Mouse (Mus musculus) adrenal gland, postnatal 14 days (tissue): Measurements from ENCODE around the gene Fam189a1. TPM values are rescaled to one million over a fixed set of nuclear protein-coding genes. Genes with fewer than 3 reads are reported as not detected.

Experiments used
- DNase-seq: peaks from one replicate; pipeline ENCODE4 v3.0.0; 2021; ENCODE audit warnings: mixed read lengths
- long read RNA-seq, 2 experiments: library from polyadenylated mRNA; stranded (forward); transcript quantifications; one replicate each; pipeline ENCODE4 v2.0.0; 2021
- total RNA-seq: library from RNA; stranded (reverse); gene quantifications from 2 replicates; pipeline ENCODE4 v1.2.3, GENCODE M21; 2021

Fam189a1 gene
- total RNA-seq = 0.41 and 0.86 TPM in 2 replicates
- long read RNA-seq, experiment 1 = 0 reads
- long read RNA-seq, experiment 2, partial matches to known transcripts = 0 of 1 reads
- long read RNA-seq, experiment 2, other reads (novel, unspliced or antisense) = 1 of 1 reads

DNA sequence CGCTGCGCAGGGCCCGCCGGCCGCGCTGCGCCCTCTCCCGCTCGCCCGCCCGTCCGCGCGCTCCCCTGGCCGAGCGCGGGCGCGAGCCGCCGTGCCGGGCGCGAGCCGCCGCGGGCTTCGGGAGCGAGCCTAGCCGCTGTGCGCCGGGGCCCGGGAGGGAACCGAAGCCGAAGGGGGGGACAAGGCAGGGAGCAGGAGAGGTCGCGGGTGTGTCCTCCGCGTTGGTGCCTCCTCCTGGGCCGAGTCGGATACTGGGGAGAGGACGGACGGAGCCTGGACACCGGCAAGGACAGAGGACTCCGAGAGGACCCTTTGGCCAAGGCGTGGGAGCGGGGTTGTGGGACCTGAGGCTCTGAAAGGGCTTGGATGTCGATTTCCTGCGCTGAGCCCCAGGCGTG lies at the start of gene Fam189a1:
Fam189a1 (minus strand) TSS at position 57 of the 398 bp plus-strand sequence.
- DNase-seq = peak; percentile 37

DNA sequence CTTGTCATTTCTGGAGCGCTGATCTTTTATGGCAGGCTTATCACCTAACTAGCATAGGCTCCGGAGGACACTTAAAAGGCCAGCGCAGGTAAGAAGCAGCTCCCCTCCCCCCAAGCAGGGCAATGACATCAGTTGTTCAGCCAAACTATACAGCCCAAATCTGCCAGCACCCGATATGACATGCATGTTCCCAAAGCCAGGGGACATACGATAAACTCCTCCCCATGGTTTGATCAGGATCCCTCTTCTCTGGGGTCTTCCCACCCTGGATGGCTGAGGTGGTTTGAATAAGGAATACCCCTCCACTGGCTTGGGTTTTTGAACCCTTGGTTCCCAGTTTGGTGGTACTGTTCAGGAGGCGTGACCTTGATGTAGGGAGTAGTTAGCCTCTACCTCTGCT lies 49.7 kb upstream of the Fam189a1 start:
- DNase-seq = no peak

DNA sequence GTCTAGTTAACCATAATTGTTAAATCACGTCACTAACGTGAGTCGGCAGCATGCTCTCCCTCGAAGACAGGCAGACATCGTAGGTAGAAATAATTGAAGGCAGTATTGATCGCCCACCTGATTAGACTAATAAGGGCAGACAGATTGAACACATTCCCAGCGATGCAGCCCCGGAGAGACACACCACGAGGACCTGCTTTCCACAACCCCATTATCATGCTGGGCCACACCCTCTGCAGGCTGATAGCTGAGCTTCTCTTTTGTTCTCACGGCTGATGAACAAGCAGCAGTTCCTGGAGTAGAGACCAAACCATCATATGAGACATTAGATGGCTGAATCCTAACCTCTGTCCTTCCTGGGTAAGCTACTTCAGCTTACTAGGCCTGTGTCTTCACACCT lies 46.3 kb upstream of the Fam189a1 start:
- no peak for DNase-seq

DNA sequence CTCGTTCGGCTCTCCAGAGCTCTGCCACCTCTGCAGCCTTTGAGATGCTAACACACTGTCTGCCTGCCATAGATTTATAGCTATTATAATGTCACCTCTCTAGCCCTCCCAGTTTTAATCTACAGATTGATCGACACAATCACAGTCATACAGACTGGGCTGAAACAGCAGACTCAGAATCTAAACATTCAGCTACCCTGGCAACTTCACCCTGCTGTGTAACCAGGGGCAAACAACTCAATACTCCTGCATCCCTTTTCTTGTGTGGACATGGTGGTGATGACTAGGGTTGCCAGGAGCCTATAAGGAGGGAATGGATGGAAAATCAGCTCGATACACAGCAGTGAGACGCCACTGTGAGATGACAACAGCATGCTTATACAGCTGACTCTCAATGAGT lies 24.3 kb upstream of the Fam189a1 start:
- no peak for DNase-seq

DNA sequence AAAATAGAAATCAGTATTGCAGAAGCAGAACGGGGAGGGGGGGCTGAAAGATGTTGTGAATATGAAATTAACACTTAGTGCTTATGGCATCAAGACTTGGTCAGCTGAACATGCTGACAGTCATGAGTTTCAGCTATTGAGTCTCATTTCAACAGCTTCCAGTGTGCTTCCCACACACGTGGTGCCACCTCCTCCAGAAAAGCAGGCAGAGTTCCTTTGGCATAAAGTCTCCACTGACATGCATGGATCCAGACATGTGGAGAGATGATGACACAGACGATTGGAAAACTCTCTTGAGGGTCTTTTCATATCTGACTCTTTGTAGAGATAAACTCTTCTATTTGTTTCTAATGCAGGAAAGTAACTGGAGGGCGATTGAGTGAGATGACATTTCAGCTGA lies 14.4 kb upstream of the Fam189a1 start:
- DNase-seq = no peak

DNA sequence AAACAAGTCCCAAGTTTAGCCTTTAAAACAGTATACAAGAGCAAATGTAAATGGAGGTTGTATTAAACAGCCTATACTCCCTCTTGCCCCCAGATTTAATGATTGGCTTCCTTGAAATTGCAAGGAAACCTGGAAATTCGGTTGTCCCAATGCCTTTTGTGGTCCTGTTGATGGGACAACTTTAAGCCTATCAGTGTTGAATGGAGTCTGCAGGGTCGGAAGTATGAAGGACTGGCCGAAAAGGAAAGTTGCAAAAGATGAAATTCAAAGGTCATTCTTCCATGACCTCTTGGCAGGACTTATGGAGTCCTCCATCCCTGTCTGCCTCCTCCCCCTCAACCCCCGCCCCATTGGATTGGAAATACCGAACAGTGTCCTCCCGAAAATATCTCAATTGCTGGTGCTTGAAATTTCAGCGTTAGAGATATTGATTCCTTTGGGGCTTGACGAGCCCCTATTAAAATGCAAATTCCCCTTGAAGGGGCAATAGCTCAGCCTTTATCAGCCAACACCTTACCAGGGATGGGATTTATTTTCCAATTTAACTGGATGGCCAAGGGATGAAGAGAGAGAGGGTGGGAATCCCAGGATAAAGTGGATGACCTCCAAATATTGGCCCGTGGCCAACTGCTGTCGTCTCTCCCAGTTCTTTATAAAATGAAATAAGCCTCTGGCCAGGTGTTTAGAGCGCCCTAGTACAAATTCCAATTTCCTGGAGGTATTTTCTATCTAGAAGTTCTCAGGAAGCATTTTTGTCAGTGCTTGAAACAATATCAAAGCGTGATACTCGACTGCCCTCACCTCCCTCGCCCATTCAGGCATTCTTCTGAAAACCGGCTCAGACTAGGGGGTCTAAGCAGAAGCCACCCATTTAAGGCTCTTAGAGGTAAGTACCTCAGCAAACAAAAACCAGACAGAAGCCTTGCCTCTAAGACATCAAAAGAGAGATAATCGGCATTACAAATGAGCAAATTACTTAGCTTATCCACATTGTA lies 958 bp upstream of the Fam189a1 start:
- DNase-seq = no peak

DNA sequence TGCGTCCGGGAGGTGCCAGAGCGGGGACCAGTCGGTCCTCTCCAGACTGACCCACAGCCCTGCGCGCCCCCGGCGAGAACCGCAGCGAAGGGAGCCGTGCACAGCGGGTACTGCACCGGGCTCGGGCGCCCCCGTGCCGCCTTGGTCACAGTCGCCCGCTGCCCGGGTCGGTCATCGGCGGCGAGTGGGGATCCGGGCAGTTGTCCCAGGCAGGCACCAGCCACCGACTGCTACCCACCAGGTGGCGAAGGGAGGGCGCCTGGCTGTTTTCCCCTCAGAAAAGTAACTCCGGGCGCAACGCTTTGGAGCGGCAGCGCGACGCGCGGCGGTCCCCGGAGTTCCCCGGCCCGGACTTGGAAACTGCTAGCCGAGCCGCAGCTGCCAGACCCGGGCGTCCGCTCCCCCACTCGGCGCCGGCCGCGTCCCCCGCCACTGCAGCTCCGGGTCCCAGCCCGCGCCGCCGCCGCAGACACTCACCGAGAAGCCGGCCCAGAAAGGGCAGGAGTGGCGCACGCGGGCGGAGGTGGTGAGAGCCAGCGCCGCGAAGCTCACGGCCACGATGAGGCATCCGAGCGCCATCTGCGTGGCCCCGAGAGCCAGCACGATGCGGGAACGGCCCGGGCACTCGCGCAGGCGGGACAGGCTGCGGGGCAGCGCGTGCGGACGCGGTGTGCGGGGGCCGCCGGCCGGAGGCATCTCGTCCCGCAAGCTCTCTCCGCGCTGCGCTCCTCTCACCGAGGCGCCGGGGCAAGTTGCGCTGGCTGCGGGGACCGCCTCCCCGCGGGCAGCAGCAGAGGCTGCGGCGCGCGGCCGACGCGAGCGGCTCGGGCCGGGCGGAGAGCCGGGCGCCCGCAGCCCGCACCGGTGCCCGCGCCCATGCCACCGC lies 499 bp downstream of the Fam189a1 start:
- DNase-seq = peak; percentile 43

DNA sequence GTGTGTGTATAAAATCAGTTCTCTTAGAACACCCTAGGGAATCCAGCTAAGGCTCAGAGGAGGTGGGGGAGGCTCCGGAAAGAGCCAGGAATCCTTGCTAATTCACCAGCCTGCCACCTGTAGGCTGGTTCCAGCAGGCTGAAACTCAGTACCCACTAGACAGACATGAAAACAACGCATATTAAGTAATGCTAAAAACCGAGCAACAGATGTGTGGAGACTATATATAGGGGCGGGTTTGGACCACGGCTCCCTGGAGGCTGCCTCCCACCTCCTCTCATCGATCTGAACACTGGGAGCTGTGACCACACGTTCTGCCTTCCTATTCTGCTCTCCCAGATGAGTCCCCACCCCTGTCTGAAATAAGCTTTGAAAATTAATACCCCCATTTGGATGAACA lies 1.8 kb downstream of the Fam189a1 start:
- DNase-seq = no peak

DNA sequence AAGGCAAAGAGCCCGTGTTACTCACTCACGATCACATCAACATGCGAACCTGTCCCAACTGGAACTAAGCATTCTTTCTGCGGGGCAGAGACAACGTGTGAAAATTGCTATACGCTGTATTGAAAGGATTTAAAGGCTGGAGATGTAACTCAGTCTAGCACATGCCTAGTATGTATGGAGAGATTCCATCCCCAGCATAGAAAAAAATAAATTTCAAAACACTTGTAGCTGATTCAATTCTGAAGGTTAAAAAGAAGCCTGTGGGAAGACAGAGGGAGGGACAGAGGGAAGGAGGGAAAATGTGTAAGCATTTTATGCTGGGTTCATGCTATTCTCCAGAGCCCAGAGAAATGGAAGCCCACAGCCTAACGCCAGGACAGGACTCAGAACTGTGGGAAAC lies 2.5 kb downstream of the Fam189a1 start:
- DNase-seq = no peak

DNA sequence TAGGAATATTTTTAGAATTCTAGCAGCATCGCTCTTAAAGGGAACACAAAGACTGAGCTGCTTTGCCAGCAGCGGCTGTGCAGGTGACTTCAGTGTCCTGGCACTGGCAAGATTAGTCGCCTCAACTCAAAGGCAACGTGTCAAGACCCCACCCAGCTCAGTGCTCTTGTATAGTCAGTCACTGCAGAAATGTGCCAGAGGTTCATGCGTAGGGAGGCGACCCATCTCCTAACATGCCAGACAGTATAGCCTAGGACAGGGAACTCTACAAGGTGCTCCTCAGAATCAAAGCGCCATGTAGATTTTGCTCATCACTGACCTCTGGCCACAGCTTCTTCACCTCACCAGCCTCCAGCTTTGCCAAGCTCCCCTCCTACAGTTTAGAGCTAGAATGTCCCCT lies 4.8 kb downstream of the Fam189a1 start:
- DNase-seq = no peak

DNA sequence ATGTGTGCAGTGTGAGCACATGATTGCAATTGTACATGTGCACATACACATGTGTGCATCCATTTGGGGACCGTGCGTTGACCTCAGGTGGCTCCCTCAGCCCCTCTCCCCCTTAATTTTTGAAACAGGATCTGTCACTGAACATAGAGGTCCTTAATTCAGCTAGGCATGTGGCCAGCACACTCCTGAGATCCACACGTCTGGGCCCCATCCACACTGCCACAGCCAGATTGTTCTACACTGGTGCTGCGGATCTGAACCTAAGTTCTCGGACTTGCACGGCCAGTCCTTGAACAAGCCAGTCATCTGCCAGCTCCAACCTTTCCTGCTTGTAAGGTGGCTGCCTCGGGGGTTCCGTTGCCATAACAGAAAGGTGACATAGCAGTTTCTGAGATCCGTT lies 7.3 kb downstream of the Fam189a1 start:
- DNase-seq = no peak

DNA sequence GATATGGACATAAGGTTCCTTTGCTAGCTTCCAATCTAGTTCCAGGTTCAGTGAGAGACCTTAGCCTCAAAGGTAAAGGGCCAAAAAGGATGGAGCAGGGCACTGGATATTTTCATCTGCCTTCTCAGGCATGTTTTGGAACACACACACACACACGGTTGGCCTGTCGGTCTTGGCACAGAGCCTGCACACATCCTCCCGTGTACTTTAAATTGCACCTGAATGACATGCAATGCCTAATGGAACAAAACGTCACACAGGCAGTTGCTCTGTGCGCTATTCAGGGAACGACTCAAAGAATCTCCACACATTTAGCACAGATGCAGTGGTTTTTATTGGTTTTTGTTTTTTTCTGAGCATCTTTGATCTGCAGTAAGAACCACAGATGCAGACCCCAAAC lies 11.5 kb downstream of the Fam189a1 start:
- no peak for DNase-seq

DNA sequence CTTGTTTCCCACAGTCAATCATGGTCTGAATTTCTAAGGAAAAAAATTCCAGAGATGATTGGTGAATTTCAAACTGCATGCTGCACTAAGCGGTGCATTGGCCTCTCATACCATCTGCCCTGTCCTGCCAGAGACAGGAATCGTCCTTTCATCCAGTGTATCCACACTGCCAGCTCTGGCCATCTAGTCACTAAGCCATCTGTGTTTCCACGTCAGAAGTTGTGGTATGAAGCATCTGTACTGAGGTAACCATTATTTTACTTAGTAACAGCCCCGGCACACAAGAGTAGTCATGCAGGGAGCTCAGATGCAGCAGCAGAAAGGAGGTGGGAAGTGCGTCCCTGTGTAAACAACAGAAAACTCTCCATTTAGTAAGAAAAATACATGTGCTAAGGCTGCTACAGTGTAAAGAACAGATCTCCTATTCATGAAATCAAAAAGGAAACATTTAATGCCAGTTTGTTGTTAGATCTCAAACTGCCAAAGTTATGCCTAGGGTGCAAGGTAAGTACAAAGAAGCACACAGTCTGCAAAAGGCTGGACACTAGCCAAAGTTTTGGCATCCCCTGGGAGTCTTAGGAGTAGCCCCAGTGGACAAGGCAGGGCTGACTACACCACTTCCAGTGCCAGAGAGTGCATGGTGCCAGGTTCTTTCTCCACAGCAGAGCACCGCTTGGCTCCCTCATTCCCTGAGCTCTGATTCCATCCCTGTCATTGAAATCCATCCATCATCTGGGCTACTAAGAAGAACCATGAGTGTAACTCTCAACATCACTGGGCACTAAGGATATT lies 14.3 kb downstream of the Fam189a1 start:
- DNase-seq = peak; percentile 72

DNA sequence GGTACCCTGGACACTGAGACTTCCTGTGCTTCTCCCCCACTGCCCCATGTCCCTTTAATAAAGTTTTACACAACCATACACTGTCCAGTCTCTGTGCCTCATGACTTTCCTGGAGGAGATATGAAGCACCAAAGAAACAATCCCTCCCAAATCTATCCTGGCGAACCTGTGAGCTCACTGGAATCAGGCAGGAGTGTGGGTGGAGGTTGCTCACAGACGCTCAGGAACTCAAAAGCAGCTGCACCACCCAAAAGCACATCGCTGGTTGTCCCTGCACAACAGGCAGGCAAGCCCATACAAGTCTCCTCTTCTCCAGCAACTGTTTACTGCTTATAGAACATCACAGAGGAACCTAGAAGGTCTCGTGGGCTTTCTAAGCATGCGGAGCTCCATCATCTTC lies 15.5 kb downstream of the Fam189a1 start:
- DNase-seq = no peak

DNA sequence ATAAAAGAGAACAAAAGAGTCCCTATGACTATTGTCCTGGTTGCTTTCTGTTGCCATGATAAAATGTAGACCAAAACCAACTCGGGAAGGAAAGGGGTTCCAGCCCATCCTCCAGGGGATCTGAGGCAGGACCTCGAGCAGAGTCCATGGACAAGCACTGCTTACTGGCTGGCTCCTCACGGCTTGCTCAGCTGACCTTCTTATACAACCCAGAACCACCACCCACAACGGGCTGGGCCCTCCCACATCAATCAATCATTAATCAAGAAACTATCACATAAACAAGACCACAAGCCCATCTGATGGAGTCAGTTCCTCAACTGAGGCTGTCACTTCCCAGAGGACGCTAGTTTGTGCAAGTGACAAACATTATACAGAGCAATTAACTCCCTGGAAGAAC lies 16.3 kb downstream of the Fam189a1 start:
- no peak for DNase-seq

DNA sequence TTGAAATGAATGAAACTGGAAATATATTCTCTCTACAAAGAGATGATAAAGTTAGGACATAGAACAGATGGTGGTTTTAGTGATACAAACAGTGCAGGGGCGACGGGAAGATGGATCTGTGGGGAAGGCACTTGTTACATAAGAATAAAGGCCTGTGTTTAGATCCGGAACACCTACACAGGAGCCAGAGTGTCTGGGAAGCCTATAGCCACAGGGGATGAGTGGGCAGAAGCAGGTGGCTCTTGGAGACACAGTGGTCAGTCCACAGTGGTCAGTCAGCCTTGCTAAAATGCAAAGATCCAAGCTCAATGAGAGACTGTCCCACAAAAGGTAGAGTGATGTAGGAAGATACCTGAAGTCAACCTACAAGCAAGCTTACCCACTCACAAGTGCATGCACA lies 32.6 kb downstream of the Fam189a1 start:
- DNase-seq = no peak

DNA sequence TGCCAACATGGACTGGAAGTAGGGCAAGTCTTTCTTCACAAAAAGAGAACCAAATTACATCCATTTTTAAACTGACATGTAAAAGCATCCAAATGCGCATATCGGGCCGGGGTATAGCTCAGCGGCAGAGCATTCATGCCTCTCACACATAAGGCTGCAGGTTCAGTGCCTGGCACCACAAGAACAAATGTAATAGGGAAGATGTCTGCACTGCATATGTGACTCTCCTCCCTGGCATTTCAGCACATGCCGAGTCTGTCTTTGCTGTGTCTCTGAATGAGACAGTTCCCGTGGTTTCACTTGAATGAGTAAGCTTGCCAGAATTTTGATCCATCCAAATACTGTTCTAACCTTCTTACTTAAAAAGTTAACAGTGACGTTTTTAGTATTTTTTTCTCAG lies 39.5 kb downstream of the Fam189a1 start:
- no peak for DNase-seq

DNA sequence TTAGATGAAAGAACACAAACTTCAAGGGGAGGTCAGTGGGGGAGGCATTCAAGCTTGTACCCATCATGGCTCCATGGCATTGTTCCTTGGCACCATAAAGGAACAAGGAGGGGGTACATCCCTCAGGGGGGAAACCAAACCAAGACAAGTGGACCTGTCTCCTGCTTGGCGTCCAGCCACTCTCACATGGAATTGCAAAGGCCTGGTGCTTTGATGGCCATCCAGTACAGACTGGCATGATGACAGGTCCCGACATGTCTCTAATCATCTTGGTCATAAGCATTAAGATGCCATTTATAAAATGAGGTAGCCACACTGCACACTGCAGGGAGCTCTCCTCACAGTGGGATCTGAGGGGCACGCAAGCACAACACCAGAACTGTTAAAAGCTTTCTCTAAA lies 41.0 kb downstream of the Fam189a1 start:
- no peak for DNase-seq

DNA sequence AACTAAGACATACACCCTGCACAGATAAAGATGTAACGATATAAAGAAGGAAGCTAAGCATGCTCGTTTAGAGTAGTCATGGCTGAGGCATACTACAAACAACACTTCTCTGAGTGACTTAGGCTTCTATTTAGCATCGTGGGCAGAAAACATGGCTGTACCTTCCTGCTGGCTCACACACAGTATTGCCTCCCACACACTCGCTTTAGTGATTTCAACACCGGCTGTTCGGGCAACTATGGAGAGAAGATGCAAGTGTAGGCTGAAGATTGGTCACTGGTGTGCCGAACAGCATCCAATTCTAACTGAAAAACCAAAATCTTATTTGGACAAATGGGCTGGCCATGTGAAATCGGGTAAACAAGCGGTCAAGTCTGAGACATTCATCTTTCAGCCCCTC lies 44.7 kb downstream of the Fam189a1 start:
- no peak for DNase-seq

DNA sequence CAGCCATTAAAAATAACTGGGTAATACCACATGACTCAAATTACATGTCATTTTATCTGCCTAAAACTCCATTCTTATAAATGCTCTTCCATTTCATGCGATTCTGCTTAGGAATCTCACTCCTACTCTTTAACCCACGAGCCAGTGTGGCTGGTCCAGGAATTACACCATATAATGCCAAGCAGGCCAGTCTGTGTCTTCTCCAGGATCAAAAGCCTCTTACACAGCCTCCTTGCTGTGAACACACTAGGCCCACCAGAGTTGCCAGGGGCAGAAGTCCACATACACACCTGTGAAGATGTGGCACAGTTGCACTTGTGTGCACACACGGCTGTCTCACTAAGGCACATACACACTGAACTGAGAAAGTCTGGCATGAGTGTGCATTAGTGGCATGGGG lies 50.8 kb downstream of the Fam189a1 start:
- no peak for DNase-seq

DNA sequence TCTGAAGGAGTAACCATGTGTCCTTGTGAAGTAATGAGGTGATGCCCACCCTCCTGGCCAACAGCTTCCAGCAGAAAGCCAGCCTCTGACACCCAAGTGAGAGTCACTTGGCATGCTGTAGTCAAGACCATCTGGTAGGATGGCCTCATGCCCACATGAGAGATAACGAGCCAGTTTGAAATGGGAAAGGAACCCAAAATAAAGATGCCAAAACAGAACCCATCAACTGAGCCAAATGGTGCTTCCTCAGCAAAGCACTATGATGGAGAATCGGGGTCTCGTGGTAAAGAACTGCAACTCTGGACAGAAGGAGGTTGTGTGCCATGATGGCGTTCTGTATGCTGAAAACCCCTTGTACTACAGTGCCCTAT lies 51.3 kb downstream of the Fam189a1 start:
- no peak for DNase-seq
